Mouse (Mus musculus) midbrain, embryonic 14.5 days (tissue): Measurements from ENCODE around the gene Krt9. TPM values are rescaled to one million over a fixed set of nuclear protein-coding genes. Genes with fewer than 3 reads are reported as not detected.

Source experiments
- ATAC-seq: fragments of 200-750 bp; cut with Nextera tagmentation; 2 replicates; pipeline ENCODE4 v1.8.0; 2017; ENCODE audit warnings: moderate number of reproducible peaks, moderate library complexity; ENCODE audit not compliant: low FRiP score, low TSS enrichment
- DNase-seq: peaks from one replicate; pipeline ENCODE4 v3.0.0-alpha.2; 2015
- H3K27ac ChIP-seq: fragments of 300-500 bp; sonication (generic); replicated peaks from 2 replicates; pipeline ENCODE4 v1.5.1; 2014; ENCODE audit warnings: mild to moderate bottlenecking, low read depth, low read length, moderate library complexity
- H3K27me3 ChIP-seq: fragments of 300-500 bp; sonication (generic); 2 replicates; pipeline ENCODE4 v1.6.1; 2014; ENCODE audit warnings: low read length, control low read depth, mixed read lengths; ENCODE audit not compliant: control insufficient read depth, insufficient read depth
- H3K36me3 ChIP-seq: fragments of 300-500 bp; sonication (generic); 2 replicates; pipeline ENCODE4 v1.6.1; 2014; ENCODE audit warnings: low read length, control low read depth; ENCODE audit not compliant: control insufficient read depth, insufficient read depth
- H3K4me1 ChIP-seq: fragments of 300-500 bp; sonication (generic); 2 replicates; pipeline ENCODE4 v1.6.1; 2014; ENCODE audit warnings: mild to moderate bottlenecking, antibody characterized with exemption, low read length, control low read depth; ENCODE audit not compliant: control insufficient read depth, insufficient read depth
- H3K4me2 ChIP-seq: fragments of 300-500 bp; sonication (generic); 2 replicates; pipeline ENCODE4 v1.6.1; 2014; ENCODE audit warnings: mild to moderate bottlenecking, low read length, moderate library complexity
- H3K4me3 ChIP-seq: fragments of 300-500 bp; sonication (generic); replicated peaks from 2 replicates; pipeline ENCODE4 v1.5.1; 2014; ENCODE audit warnings: low read depth, low read length
- H3K9ac ChIP-seq: fragments of 300-500 bp; sonication (generic); replicated peaks from 2 replicates; pipeline ENCODE4 v1.6.1; 2014; ENCODE audit warnings: mild to moderate bottlenecking, low read length, moderate library complexity
- H3K9me3 ChIP-seq: fragments of 300-500 bp; sonication (generic); 2 replicates; pipeline ENCODE4 v1.6.1; 2016; ENCODE audit warnings: low read length, control low read depth, mixed read lengths; ENCODE audit not compliant: control insufficient read depth
- WGBS: fragments of 180-500 bp; shearing (Covaris S2); extraction: QIAGEN DNeasy Blood & Tissue Kit; methylation state at CpG from one replicate; pipeline ENCODE4 v1.1.7; 2014; 5-methylcytosine and 5-hydroxymethylcytosine counted together
- polyA plus RNA-seq: library from polyadenylated mRNA; unstranded; fragments of >200 nt; fragmentation: Nextera tagmentation; extraction: Ambion mirVana; gene quantifications from 2 replicates; pipeline ENCODE4 v1.2.1, GENCODE M21; 2014

Gene Krt9
- polyA plus RNA-seq, 1 experiment from 2014 or later: not detected

GRCm38 (mm10) chr11:100164392-100164791, 28.7 kb downstream of the Krt9 start:
- Histone ChIP-seq H3K36me3 (no peaks in the 10 kb centered on the region), H3K27ac (no peak overlapping the region), H3K4me3 (no peak overlapping the region), H3K9ac (no peak overlapping the region), H3K4me1 (no peaks in the 10 kb centered on the region), H3K4me2 (no peak overlapping the region), H3K27me3 (no peaks in the 10 kb centered on the region), H3K9me3 (no peaks in the 10 kb centered on the region)
- ATAC-seq (no peak), DNase-seq (no peak)
- 74% methylated on average over 7 of the region's 7 CpGs for WGBS

GRCm38 (mm10) chr11:100157908-100158477, 35.1 kb downstream of the Krt9 start:
- no peak overlapping the region for H3K27ac ChIP-seq
- DNase-seq: no peak
- H3K27me3 ChIP-seq: no peaks in the 10 kb centered on the region
- no peak overlapping the region for H3K4me3 ChIP-seq
- ATAC-seq: no peak
- no peaks in the 10 kb centered on the region for H3K4me1 ChIP-seq
- H3K9me3 ChIP-seq: no peaks in the 10 kb centered on the region
- no peak overlapping the region for H3K4me2 ChIP-seq
- no peaks in the 10 kb centered on the region for H3K36me3 ChIP-seq
- 72% methylated on average over 6 of the region's 6 CpGs for WGBS
- H3K9ac ChIP-seq: no peak overlapping the region

- H3K4me2 ChIP-seq: no peak overlapping the region
- H3K4me1 ChIP-seq: no peaks in the 10 kb centered on the region
- no peaks in the 10 kb centered on the region for H3K36me3 ChIP-seq
- H3K4me3 ChIP-seq: no peak overlapping the region
- no peak for ATAC-seq
- 83% methylated on average over 3 of the region's 3 CpGs for WGBS
- no peak overlapping the region for H3K9ac ChIP-seq
- no peaks in the 10 kb centered on the region for H3K9me3 ChIP-seq
- H3K27ac ChIP-seq: no peak overlapping the region
- DNase-seq: no peak
- no peaks in the 10 kb centered on the region for H3K27me3 ChIP-seq
Measured at GRCm38 (mm10) chr11:100157331-100157730, 35.7 kb downstream of the Krt9 start.

GRCm38 (mm10) chr11:100155497-100156255, 37.4 kb downstream of the Krt9 start:
- no peak overlapping the region for H3K4me2 ChIP-seq
- 76% methylated on average over 8 of the region's 8 CpGs for WGBS
- no peak overlapping the region for H3K4me3 ChIP-seq
- DNase-seq (no peak), ATAC-seq (no peak)
- H3K4me1 ChIP-seq: no peaks in the 10 kb centered on the region
- H3K9me3 ChIP-seq: no peaks in the 10 kb centered on the region
- no peak overlapping the region for H3K9ac ChIP-seq
- no peaks in the 10 kb centered on the region for H3K36me3 ChIP-seq
- H3K27me3 ChIP-seq: no peaks in the 10 kb centered on the region
- no peak overlapping the region for H3K27ac ChIP-seq

GRCm38 (mm10) chr11:100148615-100149330, 44.3 kb downstream of the Krt9 start, which contains the start of gene Krt19:
Gene Krt19 (minus strand): TSS chr11:100148665.
- Histone ChIP-seq H3K36me3 (no peaks in the 10 kb centered on the region), H3K9me3 (no peaks in the 10 kb centered on the region), H3K27me3 (peaks cover 15% of the 10 kb centered on the region), H3K4me2 (no peak within 1 kb of the TSS), H3K9ac (no peak within 1 kb of the TSS), H3K4me3 (no peak within 1 kb of the TSS), H3K27ac (no peak within 1 kb of the TSS), H3K4me1 (0 out of 2 replicates have a peak, but pooled peaks cover 5% of the 10 kb centered on the region)
- ATAC-seq: no peak
- WGBS: 41% methylated on average over 9 of the region's 9 CpGs
- DNase-seq: peak; percentile 23

GRCm38 (mm10) chr11:100147566-100148353, 45.3 kb downstream of the Krt9 start:
- no peaks in the 10 kb centered on the region for H3K9me3 ChIP-seq
- H3K4me3 ChIP-seq: no peak overlapping the region
- no peak overlapping the region for H3K4me2 ChIP-seq
- ATAC-seq: no peak
- 0 out of 2 replicates have a peak, but pooled peaks cover 5% of the 10 kb centered on the region for H3K4me1 ChIP-seq
- no peak for DNase-seq
- 85% methylated on average over 5 of the region's 5 CpGs for WGBS
- H3K27ac ChIP-seq: no peak overlapping the region
- no peaks in the 10 kb centered on the region for H3K36me3 ChIP-seq
- H3K9ac ChIP-seq: no peak overlapping the region
- H3K27me3 ChIP-seq: peaks cover 15% of the 10 kb centered on the region

- Histone ChIP-seq H3K9me3 (no peaks in the 10 kb centered on the region), H3K4me3 (peak overlapping the region; percentile 20), H3K36me3 (no peaks in the 10 kb centered on the region), H3K27ac (no peak overlapping the region), H3K4me2 (peak overlapping the region; percentile 47), H3K27me3 (peaks cover 15% of the 10 kb centered on the region), H3K4me1 (0 out of 2 replicates have a peak, but pooled peaks cover 5% of the 10 kb centered on the region), H3K9ac (no peak overlapping the region)
- DNase-seq (no peak), ATAC-seq (no peak)
- 4% methylated on average over 13 of the region's 13 CpGs for WGBS
Measured at GRCm38 (mm10) chr11:100145858-100146560, 47.0 kb downstream of the Krt9 start.

GRCm38 (mm10) chr11:100145104-100145503, 47.9 kb downstream of the Krt9 start:
- DNase-seq (no peak), ATAC-seq (no peak)
- H3K36me3 ChIP-seq: no peaks in the 10 kb centered on the region
- H3K9me3 ChIP-seq: no peaks in the 10 kb centered on the region
- peak overlapping the region; percentile 47 for H3K4me2 ChIP-seq
- no peak overlapping the region for H3K27ac ChIP-seq
- peak overlapping the region; percentile 20 for H3K4me3 ChIP-seq
- WGBS: under 1% methylated on average over 20 of the region's 20 CpGs
- H3K4me1 ChIP-seq: 0 out of 2 replicates have a peak, but pooled peaks cover 5% of the 10 kb centered on the region
- H3K27me3 ChIP-seq: peaks cover 15% of the 10 kb centered on the region
- H3K9ac ChIP-seq: no peak overlapping the region
